Mouse (Mus musculus) lung, postnatal 10 days (tissue): ENCODE data around the gene Cd2.

ENCODE experiments used
- DNase-seq: peaks from one replicate; pipeline ENCODE4 v3.0.0; 2021

Gene Cd2

GRCm38 (mm10) chr3:101274041-101274770 is 13.5 kb downstream of the Cd2 start:
- DNase-seq = peak; percentile 56

GRCm38 (mm10) chr3:101272166-101272565 is 15.6 kb downstream of the Cd2 start:
- no peak for DNase-seq

DNA sequence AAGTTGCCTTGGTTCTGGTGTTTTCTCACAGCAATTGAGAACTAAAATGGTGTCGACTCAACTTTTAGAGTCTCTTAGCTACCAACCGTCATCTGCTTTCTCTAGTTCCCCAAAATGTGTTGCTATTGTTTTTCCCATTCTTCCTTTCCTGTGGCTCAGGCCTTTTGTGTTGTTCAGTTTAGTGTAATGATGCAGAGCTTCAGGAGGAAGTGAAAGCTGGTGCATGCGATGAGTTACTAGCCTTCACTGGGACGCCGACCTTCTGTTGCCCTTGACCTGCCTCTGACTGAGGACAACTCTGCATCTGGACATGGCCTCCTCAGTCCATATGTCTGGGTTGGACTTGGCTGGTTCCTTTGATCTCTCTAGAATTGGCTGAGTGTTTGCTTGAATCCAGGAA is 16.9 kb downstream of the Cd2 start:
- no peak for DNase-seq

- no peak for DNase-seq
Measured at GRCm38 (mm10) chr3:101268361-101268760, 19.4 kb downstream of the Cd2 start.

DNA sequence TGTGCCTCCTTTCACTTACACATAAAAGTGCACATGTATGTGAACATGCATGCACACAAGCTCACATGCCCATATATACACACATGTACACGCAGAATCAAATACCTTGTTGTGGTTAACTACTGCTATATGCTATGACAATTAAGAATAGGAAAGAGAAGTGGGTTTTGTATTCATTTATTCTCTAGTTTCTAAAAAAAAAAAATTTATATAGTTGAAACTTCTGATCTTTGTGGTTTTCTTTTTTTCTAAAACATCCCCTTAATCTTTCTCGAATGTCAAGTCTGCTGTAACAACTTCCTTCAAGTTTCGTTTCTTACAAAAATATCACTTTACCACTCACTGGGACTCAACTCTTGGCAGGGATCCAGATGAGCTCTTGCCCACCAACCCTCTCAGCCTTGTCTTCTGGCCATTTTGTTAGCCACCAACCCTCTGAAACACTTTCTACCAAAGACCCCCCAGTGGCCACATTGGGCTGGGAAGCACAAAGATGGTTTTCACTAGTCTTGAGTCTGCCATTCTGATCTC is 22.1 kb downstream of the Cd2 start:
- no peak for DNase-seq

DNA sequence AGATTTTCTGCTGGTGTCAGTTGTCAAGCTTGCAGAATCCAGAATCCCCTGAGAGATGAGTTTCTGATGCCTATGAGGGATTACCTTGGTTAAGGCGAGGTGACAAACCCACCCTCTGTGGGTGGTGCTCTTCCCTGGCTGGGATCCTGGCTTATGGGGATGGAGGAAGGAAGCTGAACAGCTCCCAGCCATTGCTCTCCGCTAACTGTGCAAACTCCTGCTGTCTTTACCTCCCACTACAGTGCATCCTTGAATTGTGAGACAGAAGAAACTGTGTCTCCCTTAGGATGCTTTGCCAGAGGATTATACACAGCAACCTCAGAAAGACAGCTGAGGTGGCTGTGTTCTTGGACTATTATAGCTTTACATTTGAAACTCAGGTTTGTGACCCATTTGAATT is 28.8 kb downstream of the Cd2 start:
- DNase-seq = no peak

GRCm38 (mm10) chr3:101256090-101256489 is 31.6 kb downstream of the Cd2 start:
- peak; percentile 49 for DNase-seq

- no peak for DNase-seq
Measured at GRCm38 (mm10) chr3:101252141-101252540, 35.6 kb downstream of the Cd2 start.

- DNase-seq = no peak
Measured at GRCm38 (mm10) chr3:101249846-101250245, 37.9 kb downstream of the Cd2 start.

DNA sequence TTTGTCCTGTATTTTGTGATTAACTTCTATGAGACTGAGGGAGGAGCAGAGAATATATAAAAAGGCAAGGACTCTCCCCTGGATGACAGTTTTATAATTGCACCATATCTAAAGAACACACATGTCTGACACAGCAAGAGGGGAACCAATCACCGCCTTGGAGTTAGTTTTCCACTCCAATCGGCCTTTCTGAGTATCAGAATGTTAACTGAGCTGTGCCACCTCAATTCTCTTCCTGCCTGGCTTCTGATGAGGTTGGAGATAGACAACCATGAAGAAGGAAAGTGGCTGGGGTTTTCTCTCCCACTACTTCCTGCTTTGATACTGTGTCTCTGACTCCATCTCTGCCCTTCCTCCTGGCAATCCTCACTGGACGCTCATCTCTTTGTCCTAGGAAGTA is 42.5 kb downstream of the Cd2 start:
- DNase-seq = no peak

DNA sequence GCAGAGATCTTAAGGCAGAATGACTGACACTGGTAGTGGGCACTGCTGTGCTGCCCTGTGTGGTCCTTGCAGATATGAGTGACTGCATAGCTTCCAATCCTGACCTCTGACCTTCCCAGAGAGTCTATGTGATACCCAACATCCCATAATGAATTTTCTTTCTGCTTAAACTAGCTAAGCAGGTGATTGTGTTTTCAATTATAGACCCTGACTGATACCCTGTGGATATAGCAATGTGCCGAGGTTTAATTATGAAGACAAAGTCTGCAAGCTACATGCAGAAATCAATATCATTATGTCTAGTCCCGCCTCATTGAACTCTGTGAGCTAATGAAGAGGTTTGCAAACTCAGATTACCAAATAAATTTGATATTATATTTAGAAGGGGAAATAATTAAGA is 44.7 kb downstream of the Cd2 start:
- DNase-seq = no peak

DNA sequence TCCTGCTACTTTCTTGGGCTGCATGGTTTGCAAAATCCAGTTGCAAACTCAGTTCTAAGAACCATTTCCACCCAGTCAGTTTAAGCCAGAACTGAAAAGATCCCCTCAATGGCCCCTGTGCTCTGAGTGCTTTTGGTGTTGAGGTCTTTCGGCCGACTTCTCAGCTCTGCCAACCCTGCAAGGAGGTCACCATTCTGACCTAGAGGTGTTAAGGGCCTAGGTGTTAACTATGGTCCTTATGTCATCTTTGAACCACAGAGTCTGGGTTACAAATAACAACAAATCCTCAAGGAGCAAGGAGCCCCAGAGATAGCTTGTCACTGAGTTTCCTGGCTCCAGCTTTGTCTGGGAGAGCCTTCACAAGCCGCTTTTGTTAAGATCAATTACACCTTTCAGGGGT is 45.9 kb downstream of the Cd2 start:
- DNase-seq = no peak

DNA sequence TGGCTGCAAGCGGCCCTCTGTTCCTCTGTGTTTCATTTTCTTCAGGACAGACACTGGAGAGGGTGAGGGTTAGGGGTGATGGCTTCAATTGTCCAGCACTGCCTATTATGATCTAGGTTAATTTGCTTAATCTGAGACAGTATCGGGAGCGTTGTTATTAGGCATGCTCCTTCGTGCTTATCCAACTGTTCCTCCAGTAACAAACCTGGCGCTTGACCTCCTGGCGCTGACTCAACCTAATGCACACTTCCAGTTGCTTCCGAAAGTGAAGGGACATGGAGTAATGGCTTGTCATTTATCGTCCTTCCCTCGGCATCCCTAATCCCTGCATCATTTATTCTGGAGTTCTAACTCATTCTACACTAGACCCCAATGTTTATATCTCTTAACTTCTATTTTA is 46.9 kb downstream of the Cd2 start:
- DNase-seq = no peak

GRCm38 (mm10) chr3:101239236-101239635 is 48.5 kb downstream of the Cd2 start:
- peak; percentile 35 for DNase-seq

DNA sequence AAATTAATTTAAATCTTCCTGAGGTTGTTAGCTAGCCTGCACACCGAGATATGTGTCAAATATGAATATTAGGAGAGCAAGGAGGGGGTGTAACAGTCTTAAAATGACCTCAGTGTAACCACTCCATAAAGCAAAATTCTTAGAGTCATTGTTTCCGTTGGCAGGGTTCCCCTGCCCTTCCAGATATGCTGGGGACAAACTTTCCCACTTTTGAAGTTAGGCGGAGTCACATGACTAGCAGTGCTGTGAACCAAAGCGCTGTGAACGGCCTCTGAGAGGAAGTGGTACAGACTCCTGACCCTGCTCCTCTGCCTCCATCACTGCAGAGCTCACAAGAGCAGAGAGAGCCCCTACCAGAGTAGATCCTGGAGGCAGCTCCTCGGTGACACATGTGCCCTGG is 49.0 kb downstream of the Cd2 start:
- peak; percentile 10 for DNase-seq

DNA sequence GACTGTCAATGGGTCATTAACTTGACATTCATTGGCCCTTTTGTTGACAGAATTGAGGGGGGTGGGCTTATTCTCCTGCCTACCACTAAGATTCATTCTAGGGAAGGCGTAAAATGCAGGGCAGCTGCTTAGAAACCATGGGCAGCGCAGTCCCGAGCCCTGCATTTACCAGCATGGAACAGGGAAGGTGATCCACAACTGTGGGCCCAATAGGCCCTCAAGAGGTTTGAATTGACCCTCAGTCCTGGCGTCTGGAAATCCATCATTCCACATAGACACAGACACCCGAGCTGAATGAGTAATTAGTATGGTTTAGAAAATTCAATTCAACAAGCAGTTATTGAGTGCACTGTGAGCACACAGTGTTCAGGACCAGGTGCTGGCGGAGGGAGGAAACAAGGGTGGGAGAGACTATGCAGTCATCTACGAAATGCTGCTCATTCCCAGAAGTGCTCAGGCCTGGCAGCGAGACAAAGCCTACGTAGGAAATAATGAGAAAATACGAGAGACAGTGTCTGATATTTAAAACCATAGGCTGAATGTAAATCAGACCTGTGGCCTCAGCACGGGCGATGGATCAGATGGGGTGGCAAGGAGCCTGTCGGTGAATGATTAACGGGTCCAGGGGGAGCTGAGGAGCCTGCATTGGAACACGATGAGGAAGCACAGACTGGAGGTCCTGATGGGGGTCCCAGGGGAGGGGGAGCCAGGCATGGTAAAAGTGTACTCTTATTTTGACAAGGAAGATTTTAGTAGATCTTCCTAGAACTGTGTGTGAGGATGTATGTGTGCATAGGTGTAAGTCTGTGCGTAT is 50.5 kb downstream of the Cd2 start:
- DNase-seq = no peak

GRCm38 (mm10) chr3:101236261-101236660 is 51.5 kb downstream of the Cd2 start:
- DNase-seq = peak; percentile 10

GRCm38 (mm10) chr3:101235321-101235720 is 52.4 kb downstream of the Cd2 start:
- DNase-seq = no peak

DNA sequence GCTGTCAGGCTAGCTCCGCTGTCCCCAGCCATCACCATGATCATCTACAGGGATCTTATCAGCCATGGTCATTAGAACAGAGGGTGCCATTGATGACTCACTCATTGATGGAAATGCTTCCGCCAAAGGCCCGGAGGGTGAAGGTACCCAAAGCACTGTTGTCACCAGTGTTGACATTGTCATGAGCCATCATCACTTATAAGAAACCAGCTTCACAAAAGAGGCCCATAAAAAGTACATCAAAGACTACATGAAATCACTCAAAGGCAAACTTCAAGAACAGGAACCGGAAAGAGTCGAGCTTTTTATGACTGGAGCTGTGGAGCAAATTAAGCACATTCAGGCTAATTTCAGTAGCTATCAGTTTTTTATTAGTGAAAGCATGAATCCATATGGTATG is 54.3 kb downstream of the Cd2 start:
- no peak for DNase-seq

GRCm38 (mm10) chr3:101232570-101232969 is 55.2 kb downstream of the Cd2 start:
- no peak for DNase-seq

DNA sequence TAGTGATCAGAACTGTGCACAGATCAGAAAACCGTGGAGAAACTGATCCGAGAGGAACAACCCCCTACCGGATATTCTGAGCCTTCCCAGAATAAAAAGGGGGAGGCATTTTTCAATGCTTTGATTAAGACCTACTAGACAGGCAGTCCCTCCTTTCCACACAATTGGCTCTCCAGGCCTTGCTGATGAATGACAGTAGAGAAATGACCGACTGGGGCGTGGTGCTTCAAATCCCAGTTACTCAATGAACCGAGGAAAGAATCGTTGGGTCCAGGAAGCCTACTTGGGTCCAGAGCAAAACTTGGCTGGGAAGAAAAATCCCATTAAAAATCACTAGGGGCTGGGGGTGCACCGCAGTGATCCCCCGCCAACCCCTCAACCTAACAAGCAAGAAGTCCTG is 57.5 kb downstream of the Cd2 start:
- DNase-seq = no peak

GRCm38 (mm10) chr3:101229551-101229930 is 58.2 kb downstream of the Cd2 start:
- no peak for DNase-seq

DNA sequence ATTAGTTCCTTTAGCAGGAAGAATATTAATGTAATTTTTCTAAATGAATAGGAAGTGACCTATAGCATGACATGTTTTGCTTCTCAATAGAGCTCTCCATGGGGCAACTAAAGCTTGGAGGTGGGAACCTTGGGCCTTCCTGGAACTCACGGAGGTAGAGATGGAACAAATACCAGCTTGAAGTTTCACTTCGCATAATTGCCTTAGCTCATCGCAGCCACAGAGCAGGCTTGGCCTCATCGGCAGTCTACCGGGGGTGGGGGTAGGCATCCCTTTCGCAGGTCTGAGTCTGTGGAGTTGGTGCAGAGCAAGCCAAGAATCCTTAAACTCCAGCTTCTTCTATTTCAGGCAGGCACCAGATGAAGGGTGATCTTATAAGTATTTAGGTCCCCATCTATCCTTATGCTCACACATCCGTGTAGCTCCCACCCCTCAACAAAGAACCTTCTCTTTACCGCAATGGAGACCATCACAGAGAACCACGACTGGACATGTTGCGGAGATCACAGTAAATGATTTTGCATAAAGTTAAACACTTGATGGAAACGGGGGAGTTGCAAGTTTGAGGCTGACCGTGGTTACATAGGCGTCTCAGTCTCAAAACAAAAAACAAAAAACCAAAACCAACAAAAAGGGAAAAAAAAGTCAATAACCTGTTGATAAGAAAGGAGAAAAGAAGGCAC is 58.7 kb downstream of the Cd2 start:
- DNase-seq = no peak

DNA sequence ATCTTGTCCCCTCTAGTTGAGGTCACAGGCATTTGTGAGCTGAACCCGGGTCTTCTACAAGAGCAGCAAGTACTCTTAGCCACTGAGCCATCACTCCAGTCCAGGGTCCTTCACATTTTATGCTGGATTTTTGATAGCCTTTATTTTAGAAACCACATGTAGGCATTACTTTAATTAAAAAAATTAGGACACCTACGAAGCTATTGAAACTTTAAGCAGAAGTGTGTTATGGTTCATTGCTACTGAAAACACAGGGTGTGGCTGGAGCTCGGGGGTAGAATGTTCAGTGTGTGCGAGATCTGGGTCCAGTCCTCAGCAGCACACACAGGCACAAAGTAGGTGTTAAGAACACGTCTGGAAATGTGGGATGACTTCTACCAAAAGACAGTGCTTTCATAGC is 59.7 kb downstream of the Cd2 start:
- no peak for DNase-seq
